Mouse (Mus musculus): ENCODE measurements around the gene Cd4. TPM values are rescaled to one million over a fixed set of nuclear protein-coding genes. Genes with fewer than 3 reads are reported as not detected.

Gene Cd4
- polyA plus RNA-seq, 1 experiment from 2014 or later = not detected

GRCm38 (mm10) chr6:124817563-124817962 is 70.5 kb downstream of the Cd4 start:
- TF ChIP-seq CTCF (IDR thresholded peaks at IDR 0.05) = no peak
- DNase-seq (ENCODE audit: low read depth, low spot score) (no peak), ATAC-seq (no peak)
- no peaks in the 10 kb centered on the region for H3K27me3 ChIP-seq
- in situ Hi-C loops (cut with MboI; ENCODE audit: low pct_unique_long_range_greater_than_20kb) = no loop called here
- ChIA-PET POLR2A (no interaction called here), CTCF (no interaction called here)

- in situ Hi-C loops (cut with MboI; ENCODE audit: low pct_unique_long_range_greater_than_20kb) = no loop called here
Observed at GRCm38 (mm10) chr6:124817125-124817524, 70.9 kb downstream of the Cd4 start.

GRCm38 (mm10) chr6:124816611-124817010 is 71.4 kb downstream of the Cd4 start:
- H3K27me3 ChIP-seq = no peaks in the 10 kb centered on the region
- ChIA-PET CTCF (interaction anchor here (0.9 kb wide), 1 partner anchor 10 kb away, joined by 3 read pairs; no protein-coding TSS in a partner anchor), POLR2A (no interaction called here)
- in situ Hi-C loops (cut with MboI; ENCODE audit: low pct_unique_long_range_greater_than_20kb) = no loop called here
- no peak for DNase-seq (ENCODE audit: low read depth, low spot score)
- TF ChIP-seq CTCF (IDR thresholded peaks at IDR 0.05) = no peak
- no peak for ATAC-seq

More at GRCm38 (mm10) chr6:124817125-124817524, 70.9 kb downstream of the Cd4 start:
- no peak for TF ChIP-seq CTCF (IDR thresholded peaks at IDR 0.05)
- ATAC-seq = no peak
- no peaks in the 10 kb centered on the region for H3K27me3 ChIP-seq
- CTCF ChIA-PET = interaction anchor here (0.9 kb wide), 1 partner anchor 10 kb away, joined by 3 read pairs; no protein-coding TSS in a partner anchor
- POLR2A ChIA-PET = no interaction called here
- DNase-seq (ENCODE audit: low read depth, low spot score) = no peak

- in situ Hi-C loops (cut with MboI; ENCODE audit: low pct_unique_long_range_greater_than_20kb) = no loop called here
- ATAC-seq (no peak), DNase-seq (ENCODE audit: low read depth, low spot score) (no peak)
- no peak for TF ChIP-seq CTCF (IDR thresholded peaks at IDR 0.05)
- CTCF ChIA-PET = no interaction called here
- POLR2A ChIA-PET = interaction anchor here (0.6 to 1.2 kb wide), 3 partner anchors 9 to 183 kb away, joined by 3 to 4 read pairs (median 3); no protein-coding TSS in a partner anchor
- no peaks in the 10 kb centered on the region for H3K27me3 ChIP-seq
Observed at GRCm38 (mm10) chr6:124814858-124815774, 72.9 kb downstream of the Cd4 start.

Other genes with a start within 250 kb of the Cd4 start
- 107 TPM for gene Lpcat3, start 225.2 kb downstream of the Cd4 start, polyA plus RNA-seq (2021)
- 100 TPM for gene Emg1, start 176.0 kb downstream of the Cd4 start, polyA plus RNA-seq (2021)
- 275 TPM for gene Phb2, start 175.9 kb downstream of the Cd4 start, polyA plus RNA-seq (2021)
- gene Ptpn6, start 149.5 kb downstream of the Cd4 start, polyA plus RNA-seq (2021) = 1.5 TPM
- 270 TPM for gene Grcc10, start 146.8 kb downstream of the Cd4 start, polyA plus RNA-seq (2021)
- gene Gm45234, start 132.2 kb downstream of the Cd4 start, polyA plus RNA-seq (2021) = 0.82 TPM
- gene Atn1, start 131.7 kb downstream of the Cd4 start, polyA plus RNA-seq (2021) = 100.0 TPM
- gene Eno2, start 118.5 kb downstream of the Cd4 start, polyA plus RNA-seq (2021) = 25.8 TPM
- gene Lrrc23, start 108.5 kb downstream of the Cd4 start, polyA plus RNA-seq (2021) = not detected
- gene Spsb2, start 79.6 kb downstream of the Cd4 start, polyA plus RNA-seq (2021) = 23.6 TPM
- gene Tpi1, start 73.9 kb downstream of the Cd4 start, polyA plus RNA-seq (2021) = 1,211 TPM
- 130 TPM for gene Usp5, start 58.7 kb downstream of the Cd4 start, polyA plus RNA-seq (2021)
- 66.3 TPM for gene Cdca3, start 58.7 kb downstream of the Cd4 start, polyA plus RNA-seq (2021)
- gene Gnb3, start 47.9 kb downstream of the Cd4 start, polyA plus RNA-seq (2021) = 0.09 TPM
- 15.1 TPM for gene P3h3, start 30.5 kb downstream of the Cd4 start, polyA plus RNA-seq (2021)
- gene Gpr162, start 24.2 kb downstream of the Cd4 start, polyA plus RNA-seq (2021) = 10.3 TPM
- gene Lag3, start 23.5 kb upstream of the Cd4 start, polyA plus RNA-seq (2021) = 0.49 TPM
- gene Ptms, start 31.9 kb upstream of the Cd4 start, polyA plus RNA-seq (2021) = 850 TPM
- 442 TPM for gene Mlf2, start 43.2 kb upstream of the Cd4 start, polyA plus RNA-seq (2021)
- gene Cops7a, start 77.3 kb upstream of the Cd4 start, polyA plus RNA-seq (2021) = 153 TPM
- gene Pianp, start 108.5 kb upstream of the Cd4 start, polyA plus RNA-seq (2021) = 12.9 TPM
- 53.0 TPM for gene Zfp384, start 120.9 kb upstream of the Cd4 start, polyA plus RNA-seq (2021)
- 77.6 TPM for gene Ing4, start 151.5 kb upstream of the Cd4 start, polyA plus RNA-seq (2021)
- gene Acrbp, start 161.5 kb upstream of the Cd4 start, polyA plus RNA-seq (2021) = 9.7 TPM
- not detected for gene Lpar5, start 179.7 kb upstream of the Cd4 start, polyA plus RNA-seq (2021)
- gene Chd4, start 207.8 kb upstream of the Cd4 start, polyA plus RNA-seq (2021) = 198 TPM
- 65.0 TPM for gene Nop2, start 243.7 kb upstream of the Cd4 start, polyA plus RNA-seq (2021)

All from Patski (cell line).